Mouse (Mus musculus) adrenal gland (tissue): Measurements from ENCODE around the gene Cdk4.
"Not testable (repeated sequence)": the region's sequence is repeated elsewhere in the genome, so short reads cannot be mapped to it uniquely, and the experiment has no call there.

Experiments
- intact Hi-C: fragments of 180-260 bp; cut with DNase I; formaldehyde crosslinking; loops from one replicate; pipeline ENCODE4 v1.15.1; 2025

Gene Cdk4

GRCm38 (mm10) chr10:127072969-127073368, 9.6 kb downstream of the Cdk4 start:
- intact Hi-C loops: not testable (repeated sequence)

- intact Hi-C loops: no loop called here
These were observed 10.6 kb downstream of the Cdk4 start for GRCm38 (mm10) chr10:127073981-127074380.

GRCm38 (mm10) chr10:127075080-127075479, 11.7 kb downstream of the Cdk4 start, which contains the start of gene Agap2:
TSS of gene Agap2 (plus strand) at chr10:127075284.
- intact Hi-C loops: no loop called here

GRCm38 (mm10) chr10:127075651-127076050, 12.3 kb downstream of the Cdk4 start:
- intact Hi-C loops: no loop called here

GRCm38 (mm10) chr10:127076082-127076481, 12.7 kb downstream of the Cdk4 start:
- intact Hi-C loops: no loop called here

GRCm38 (mm10) chr10:127077515-127077914, 14.2 kb downstream of the Cdk4 start:
- intact Hi-C loops: no loop called here

- intact Hi-C loops: no loop called here
These were observed 14.8 kb downstream of the Cdk4 start for GRCm38 (mm10) chr10:127078001-127078676.

GRCm38 (mm10) chr10:127078677-127079575, 15.6 kb downstream of the Cdk4 start:
- intact Hi-C loops: no loop called here

- intact Hi-C loops: no loop called here
These were observed 16.5 kb downstream of the Cdk4 start for GRCm38 (mm10) chr10:127079665-127080391.

- intact Hi-C loops: no loop called here
These were observed 17.8 kb downstream of the Cdk4 start for GRCm38 (mm10) chr10:127080901-127081780.

GRCm38 (mm10) chr10:127081996-127082620, 18.8 kb downstream of the Cdk4 start:
- intact Hi-C loops: no loop called here

GRCm38 (mm10) chr10:127083292-127083914, 20.1 kb downstream of the Cdk4 start:
- intact Hi-C loops: no loop called here

GRCm38 (mm10) chr10:127083915-127084306, 20.6 kb downstream of the Cdk4 start:
- intact Hi-C loops: no loop called here

- intact Hi-C loops: no loop called here
These were observed 21.7 kb downstream of the Cdk4 start for GRCm38 (mm10) chr10:127085052-127085451.

- intact Hi-C loops: no loop called here
These were observed 22.3 kb downstream of the Cdk4 start for GRCm38 (mm10) chr10:127085633-127086032.

GRCm38 (mm10) chr10:127090560-127091411, 27.5 kb downstream of the Cdk4 start:
- intact Hi-C loops: no loop called here

- intact Hi-C loops: no loop called here
These were observed 28.4 kb downstream of the Cdk4 start for GRCm38 (mm10) chr10:127091507-127092396.

- intact Hi-C loops: no loop called here
These were observed 29.4 kb downstream of the Cdk4 start for GRCm38 (mm10) chr10:127092742-127093141.
